Mouse (Mus musculus): ENCODE measurements around the gene Txlnb. TPM values are rescaled to one million over a fixed set of nuclear protein-coding genes. Genes with fewer than 3 reads are reported as not detected.
A peak's percentile ranks its signal among the peaks of the same experiment; 100 is the strongest.
"Not testable (repeated sequence)": the region's sequence is repeated elsewhere in the genome, so short reads cannot be mapped to it uniquely, and the experiment has no call there.

Txlnb gene
- polyA plus RNA-seq, 1 experiment from 2014 or later: 1.2 TPM

DNA sequence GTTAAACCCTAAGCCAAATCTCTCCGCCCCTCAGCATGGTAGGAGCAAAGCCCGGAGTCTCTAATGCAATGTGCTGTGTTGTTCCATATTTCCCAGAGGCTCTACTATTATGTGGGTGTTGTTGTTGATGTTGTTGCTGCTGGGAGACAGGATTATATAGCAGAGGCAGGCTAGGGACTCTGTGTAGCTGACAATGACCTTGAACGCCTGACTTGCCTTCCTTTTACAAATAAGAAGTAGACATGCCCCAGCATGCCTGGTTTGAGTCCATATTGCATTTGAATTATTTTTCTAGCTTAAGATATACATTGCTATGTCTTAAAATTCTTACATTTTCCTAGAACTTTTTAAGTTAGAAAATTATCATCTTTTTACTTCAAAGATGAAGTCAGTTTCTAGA, 1.7 kb downstream of the Txlnb start:
- 80% methylated on average over 3 of the region's 3 CpGs for WGBS
- H3K4me1 ChIP-seq (ENCODE audit: control insufficient read depth, insufficient read depth, low read depth, low read length): 0 out of 2 replicates have a peak, but pooled peaks cover 4% of the 10 kb centered on the region
- no peaks in the 10 kb centered on the region for H3K27me3 ChIP-seq (replicated peaks; ENCODE audit: control insufficient read depth, insufficient read depth, low read length)
- no peak overlapping the region for H3K4me2 ChIP-seq (ENCODE audit: low read length)
- H3K27ac ChIP-seq (ENCODE audit: low read depth, low read length): no peak overlapping the region
- H3K36me3 ChIP-seq (ENCODE audit: control insufficient read depth, insufficient read depth, low read length): no peaks in the 10 kb centered on the region
- no peaks in the 10 kb centered on the region for H3K9me3 ChIP-seq (ENCODE audit: control insufficient read depth, low read length)
- H3K4me3 ChIP-seq (ENCODE audit: low read length): no peak overlapping the region
- ATAC-seq: no peak
- no peak overlapping the region for H3K9ac ChIP-seq (ENCODE audit: low read depth, low read length)

DNA sequence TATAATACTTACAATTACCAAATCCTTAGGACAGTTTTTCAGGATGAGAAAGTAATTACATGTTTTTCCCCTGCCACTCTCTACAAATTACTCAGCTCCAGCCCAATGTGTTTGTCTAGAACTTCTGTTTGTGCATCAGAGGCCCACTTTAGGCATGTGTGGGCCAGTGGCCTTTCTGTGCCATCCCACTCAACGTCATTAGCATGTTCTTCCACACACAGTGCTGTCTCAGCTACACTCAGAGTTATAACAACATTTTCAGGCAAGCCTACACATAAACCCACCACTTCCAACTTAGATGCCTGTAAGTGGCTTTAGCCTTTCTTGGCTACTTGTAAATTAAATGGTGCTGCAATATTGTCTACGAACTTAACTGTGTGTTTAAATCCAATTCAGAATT, 5.8 kb downstream of the Txlnb start:
- Histone ChIP-seq H3K36me3 (ENCODE audit: control insufficient read depth, insufficient read depth, low read length) (no peaks in the 10 kb centered on the region), H3K9ac (ENCODE audit: low read depth, low read length) (no peak overlapping the region), H3K4me1 (ENCODE audit: control insufficient read depth, insufficient read depth, low read depth, low read length) (no peaks in the 10 kb centered on the region), H3K4me2 (ENCODE audit: low read length) (no peak overlapping the region), H3K27me3 (replicated peaks; ENCODE audit: control insufficient read depth, insufficient read depth, low read length) (no peaks in the 10 kb centered on the region), H3K27ac (ENCODE audit: low read depth, low read length) (no peak overlapping the region), H3K4me3 (ENCODE audit: low read length) (no peak overlapping the region), H3K9me3 (ENCODE audit: control insufficient read depth, low read length) (no peaks in the 10 kb centered on the region)
- ATAC-seq: no peak
- 82% methylated on average over 2 of the region's 2 CpGs for WGBS

DNA sequence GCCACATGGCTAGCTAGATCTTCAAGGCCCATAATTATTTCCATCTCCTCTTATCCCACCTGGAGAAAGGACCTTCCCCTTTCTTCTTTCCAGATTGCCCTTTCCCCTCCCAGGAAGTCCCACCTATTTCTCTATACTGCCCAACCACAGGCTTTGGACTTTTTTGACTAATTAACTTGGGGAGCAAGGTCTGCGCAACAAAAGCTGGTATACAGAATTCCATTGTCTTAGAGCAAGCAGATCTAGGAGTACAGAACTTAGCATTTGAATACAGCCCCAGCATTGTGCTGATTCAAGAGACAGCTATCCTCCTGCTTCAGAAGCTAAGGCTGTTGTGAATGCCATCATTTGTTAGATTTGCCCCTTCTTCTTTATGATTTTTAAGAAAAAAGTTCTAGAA, 12.5 kb downstream of the Txlnb start:
- H3K4me1 ChIP-seq (ENCODE audit: control insufficient read depth, insufficient read depth, low read depth, low read length): no peaks in the 10 kb centered on the region
- no peak for ATAC-seq
- no peaks in the 10 kb centered on the region for H3K36me3 ChIP-seq (ENCODE audit: control insufficient read depth, insufficient read depth, low read length)

GRCm38 (mm10) chr10:17815052-17815451, 19.0 kb downstream of the Txlnb start:
- H3K27me3 ChIP-seq (replicated peaks; ENCODE audit: control insufficient read depth, insufficient read depth, low read length): no peaks in the 10 kb centered on the region
- H3K9me3 ChIP-seq (ENCODE audit: control insufficient read depth, low read length): peaks cover 8% of the 10 kb centered on the region; the same call in 1 of the 2 replicates
- H3K9ac ChIP-seq (ENCODE audit: low read depth, low read length): no peak overlapping the region
- no peaks in the 10 kb centered on the region for H3K36me3 ChIP-seq (ENCODE audit: control insufficient read depth, insufficient read depth, low read length)
- H3K4me3 ChIP-seq (ENCODE audit: low read length): no peak overlapping the region
- no peak overlapping the region for H3K4me2 ChIP-seq (ENCODE audit: low read length)
- no peak for ATAC-seq
- no peak overlapping the region for H3K27ac ChIP-seq (ENCODE audit: low read depth, low read length)
- 92% methylated on average over 11 of the region's 11 CpGs for WGBS
- H3K4me1 ChIP-seq (ENCODE audit: control insufficient read depth, insufficient read depth, low read depth, low read length): no peaks in the 10 kb centered on the region

More for the DNA sequence above, 12.5 kb downstream of the Txlnb start:
- no peak overlapping the region for H3K4me3 ChIP-seq (ENCODE audit: low read length)
- no peaks in the 10 kb centered on the region for H3K9me3 ChIP-seq (ENCODE audit: control insufficient read depth, low read length)
- 79% methylated on average over 1 of the region's 1 CpGs for WGBS
- H3K9ac ChIP-seq (ENCODE audit: low read depth, low read length): no peak overlapping the region
- no peak overlapping the region for H3K27ac ChIP-seq (ENCODE audit: low read depth, low read length)
- H3K4me2 ChIP-seq (ENCODE audit: low read length): no peak overlapping the region
- no peaks in the 10 kb centered on the region for H3K27me3 ChIP-seq (replicated peaks; ENCODE audit: control insufficient read depth, insufficient read depth, low read length)

- not testable (repeated sequence) for H3K9ac ChIP-seq (ENCODE audit: low read depth, low read length); H3K9me3 ChIP-seq (ENCODE audit: control insufficient read depth, low read length); H3K27me3 ChIP-seq (replicated peaks; ENCODE audit: control insufficient read depth, insufficient read depth, low read length); H3K36me3 ChIP-seq (ENCODE audit: control insufficient read depth, insufficient read depth, low read length); H3K4me3 ChIP-seq (ENCODE audit: low read length); H3K27ac ChIP-seq (ENCODE audit: low read depth, low read length); H3K4me1 ChIP-seq (ENCODE audit: control insufficient read depth, insufficient read depth, low read depth, low read length); ATAC-seq; H3K4me2 ChIP-seq (ENCODE audit: low read length)
- 92% methylated on average over 7 of the region's 7 CpGs for WGBS
These were observed 24.4 kb downstream of the Txlnb start for GRCm38 (mm10) chr10:17820422-17820821.

- Histone ChIP-seq H3K36me3 (ENCODE audit: control insufficient read depth, insufficient read depth, low read length) (no peaks in the 10 kb centered on the region), H3K27ac (ENCODE audit: low read depth, low read length) (no peak overlapping the region), H3K4me2 (ENCODE audit: low read length) (peak overlapping the region; percentile 58), H3K4me1 (ENCODE audit: control insufficient read depth, insufficient read depth, low read depth, low read length) (peaks cover 4% of the 10 kb centered on the region), H3K9me3 (ENCODE audit: control insufficient read depth, low read length) (no peaks in the 10 kb centered on the region), H3K9ac (ENCODE audit: low read depth, low read length) (peak overlapping the region; percentile 45; the same call in 1 of the 2 replicates), H3K27me3 (replicated peaks; ENCODE audit: control insufficient read depth, insufficient read depth, low read length) (no peaks in the 10 kb centered on the region), H3K4me3 (ENCODE audit: low read length) (peak overlapping the region; percentile 32)
- 2% methylated on average over 12 of the region's 12 CpGs for WGBS
- peak; percentile 60; the same call in 1 of the 2 replicates for ATAC-seq
These were observed 31.4 kb downstream of the Txlnb start for GRCm38 (mm10) chr10:17827391-17827790.

DNA sequence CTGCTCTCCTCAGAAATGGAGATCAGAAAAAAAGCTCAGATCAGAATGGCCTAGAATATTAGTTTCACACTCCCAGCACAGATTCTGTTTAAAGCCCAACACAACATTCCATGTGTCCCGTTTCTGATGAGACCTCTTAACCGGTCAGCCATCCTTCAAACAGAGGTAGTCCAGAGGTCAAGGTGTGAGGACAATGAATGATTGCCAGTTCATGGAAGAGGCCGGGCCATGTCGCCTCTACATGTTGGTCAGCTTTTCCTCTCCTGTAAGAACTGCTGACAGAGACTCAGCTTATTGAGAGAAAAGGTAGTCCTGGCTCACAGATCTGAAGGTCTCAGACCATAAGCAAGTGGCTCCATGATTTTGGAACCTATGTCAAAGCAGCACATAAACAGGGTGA, 33.2 kb downstream of the Txlnb start:
- H3K4me2 ChIP-seq (ENCODE audit: low read length): no peak overlapping the region
- no peak overlapping the region for H3K4me3 ChIP-seq (ENCODE audit: low read length)
- no peaks in the 10 kb centered on the region for H3K27me3 ChIP-seq (replicated peaks; ENCODE audit: control insufficient read depth, insufficient read depth, low read length)
- peaks cover 4% of the 10 kb centered on the region for H3K4me1 ChIP-seq (ENCODE audit: control insufficient read depth, insufficient read depth, low read depth, low read length)
- no peaks in the 10 kb centered on the region for H3K9me3 ChIP-seq (ENCODE audit: control insufficient read depth, low read length)
- 86% methylated on average over 4 of the region's 4 CpGs for WGBS
- ATAC-seq: no peak
- H3K27ac ChIP-seq (ENCODE audit: low read depth, low read length): no peak overlapping the region
- H3K9ac ChIP-seq (ENCODE audit: low read depth, low read length): no peak overlapping the region
- H3K36me3 ChIP-seq (ENCODE audit: control insufficient read depth, insufficient read depth, low read length): no peaks in the 10 kb centered on the region

GRCm38 (mm10) chr10:17831041-17831440, 35.0 kb downstream of the Txlnb start:
- peaks cover 4% of the 10 kb centered on the region for H3K4me1 ChIP-seq (ENCODE audit: control insufficient read depth, insufficient read depth, low read depth, low read length)
- no peaks in the 10 kb centered on the region for H3K36me3 ChIP-seq (ENCODE audit: control insufficient read depth, insufficient read depth, low read length)
- no peak overlapping the region for H3K4me3 ChIP-seq (ENCODE audit: low read length)
- no peak overlapping the region for H3K9ac ChIP-seq (ENCODE audit: low read depth, low read length)
- ATAC-seq: no peak
- no peak overlapping the region for H3K27ac ChIP-seq (ENCODE audit: low read depth, low read length)
- no peaks in the 10 kb centered on the region for H3K9me3 ChIP-seq (ENCODE audit: control insufficient read depth, low read length)
- 22% methylated on average over 3 of the region's 3 CpGs for WGBS
- H3K27me3 ChIP-seq (replicated peaks; ENCODE audit: control insufficient read depth, insufficient read depth, low read length): no peaks in the 10 kb centered on the region
- H3K4me2 ChIP-seq (ENCODE audit: low read length): no peak overlapping the region

DNA sequence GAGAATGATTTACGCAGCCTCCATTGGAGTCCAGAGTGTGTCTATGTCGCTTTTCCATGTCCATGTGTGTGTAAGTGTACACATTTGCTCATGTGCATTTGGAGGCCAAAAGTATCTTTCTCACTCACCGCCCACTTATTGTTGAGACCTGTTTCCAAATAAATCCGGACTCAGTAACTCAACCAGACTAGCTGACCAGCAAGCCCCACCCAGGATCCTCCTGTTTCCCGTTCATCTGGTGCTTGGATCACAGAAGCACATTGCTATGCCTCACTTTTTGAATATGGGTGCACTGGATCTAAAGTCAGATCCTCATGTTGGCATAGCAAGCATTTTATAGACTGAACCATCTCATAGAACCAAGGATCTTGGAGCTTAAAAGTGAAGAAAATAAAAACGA, 39.0 kb downstream of the Txlnb start:
- Histone ChIP-seq H3K4me2 (ENCODE audit: low read length) (no peak overlapping the region), H3K4me3 (ENCODE audit: low read length) (no peak overlapping the region), H3K36me3 (ENCODE audit: control insufficient read depth, insufficient read depth, low read length) (no peaks in the 10 kb centered on the region), H3K9ac (ENCODE audit: low read depth, low read length) (no peak overlapping the region), H3K9me3 (ENCODE audit: control insufficient read depth, low read length) (no peaks in the 10 kb centered on the region), H3K27ac (ENCODE audit: low read depth, low read length) (no peak overlapping the region), H3K27me3 (replicated peaks; ENCODE audit: control insufficient read depth, insufficient read depth, low read length) (no peaks in the 10 kb centered on the region), H3K4me1 (ENCODE audit: control insufficient read depth, insufficient read depth, low read depth, low read length) (no peaks in the 10 kb centered on the region)
- ATAC-seq: no peak
- WGBS: 90% methylated on average over 6 of the region's 6 CpGs

DNA sequence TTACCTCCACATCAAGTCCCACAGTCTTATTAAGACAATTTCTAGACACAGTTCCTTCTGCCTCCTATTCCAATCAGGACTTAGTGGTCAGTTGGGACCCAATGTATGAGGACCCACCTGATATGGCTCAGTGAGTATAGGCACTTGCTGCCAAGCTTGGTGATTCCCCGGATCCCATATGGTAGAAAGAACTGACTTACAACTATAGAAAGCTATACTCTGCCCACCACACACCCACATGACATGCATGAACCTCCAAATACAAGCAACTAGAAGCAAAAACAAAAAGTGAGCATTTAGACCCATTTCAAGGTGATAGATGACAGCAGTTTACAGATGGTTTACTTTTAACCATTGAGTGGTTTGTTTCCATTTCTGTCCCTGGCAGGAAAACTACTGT, 40.2 kb downstream of the Txlnb start:
- 91% methylated on average over 1 of the region's 1 CpGs for WGBS
- ATAC-seq: no peak

More for the DNA sequence above, 40.2 kb downstream of the Txlnb start:
- H3K4me2 ChIP-seq (ENCODE audit: low read length): no peak overlapping the region
- H3K27me3 ChIP-seq (replicated peaks; ENCODE audit: control insufficient read depth, insufficient read depth, low read length): no peaks in the 10 kb centered on the region
- H3K4me3 ChIP-seq (ENCODE audit: low read length): no peak overlapping the region
- H3K9ac ChIP-seq (ENCODE audit: low read depth, low read length): no peak overlapping the region
- no peak overlapping the region for H3K27ac ChIP-seq (ENCODE audit: low read depth, low read length)
- H3K4me1 ChIP-seq (ENCODE audit: control insufficient read depth, insufficient read depth, low read depth, low read length): no peaks in the 10 kb centered on the region
- no peaks in the 10 kb centered on the region for H3K9me3 ChIP-seq (ENCODE audit: control insufficient read depth, low read length)
- no peaks in the 10 kb centered on the region for H3K36me3 ChIP-seq (ENCODE audit: control insufficient read depth, insufficient read depth, low read length)

Data from hindbrain, embryonic 16.5 days (tissue).